Mouse (Mus musculus) MEL (cell line): ENCODE results near the gene Tbck. TPM values are rescaled to one million over a fixed set of nuclear protein-coding genes. Genes with fewer than 3 reads are reported as not detected.

Experiments
- DNase-seq: peaks from one replicate; pipeline ENCODE4 v3.0.0; 2011; ENCODE audit warnings: low read depth, low spot score
- H3K27ac ChIP-seq: 2 replicates; pipeline ENCODE4 v1.5.1; 2012; ENCODE audit warnings: low read depth, mild to moderate bottlenecking, control low read depth, low read length, moderate library complexity; ENCODE audit not compliant: control insufficient read depth
- H3K27me3 ChIP-seq, 2 experiments: fragments of 150-350 bp in 1 of 2; sonication (generic) in 1 of 2; 2 replicates each; pipeline ENCODE4 v1.6.1; 2012; ENCODE audit warnings: low read length in 2 of 2, mild to moderate bottlenecking in 2 of 2, improper control_type of control experiment in 1 of 2, moderate library complexity in 1 of 2; ENCODE audit not compliant: insufficient read depth in 2 of 2, control insufficient read depth in 1 of 2
- H3K36me3 ChIP-seq, 2 experiments: 2 replicates each; pipeline ENCODE4 v1.6.1; 2012 to 2014; ENCODE audit warnings: low read length in 2 of 2, improper control_type of control experiment in 1 of 2, inconsistent platforms in 1 of 2, mild to moderate bottlenecking in 1 of 2; ENCODE audit not compliant: insufficient read depth in 2 of 2, control insufficient read depth in 1 of 2
- H3K4me1 ChIP-seq, 2 experiments: fragments of 150-350 bp in 1 of 2; sonication (generic) in 1 of 2; 2 replicates each; pipeline ENCODE4 v1.6.1; 2012; ENCODE audit warnings: low read length in 2 of 2, improper control_type of control experiment in 1 of 2, mild to moderate bottlenecking in 1 of 2; ENCODE audit not compliant: insufficient read depth in 2 of 2, control insufficient read depth in 1 of 2
- H3K4me3 ChIP-seq, 2 experiments: fragments of 150-350 bp in 1 of 2; sonication (generic) in 1 of 2; 2 replicates each; pipeline ENCODE4 v1.5.1; 2012; ENCODE audit warnings: low read depth in 2 of 2, low read length in 2 of 2, mild to moderate bottlenecking in 2 of 2, moderate library complexity in 2 of 2, control low read depth in 1 of 2, improper control_type of control experiment in 1 of 2; ENCODE audit not compliant: control insufficient read depth in 1 of 2, insufficient read depth in 1 of 2
- H3K79me2 ChIP-seq: 2 replicates; pipeline ENCODE4 v1.6.1; 2012; ENCODE audit warnings: mild to moderate bottlenecking, low read length, moderate library complexity; ENCODE audit not compliant: control insufficient read depth, poor library complexity, insufficient read depth
- H3K9ac ChIP-seq: 2 replicates; pipeline ENCODE4 v1.6.1; 2012; ENCODE audit warnings: low read depth, mild to moderate bottlenecking, control low read depth, low read length, moderate library complexity; ENCODE audit not compliant: control insufficient read depth, poor library complexity, severe bottlenecking
- H3K9me3 ChIP-seq: fragments of 150-350 bp; sonication (generic); replicated peaks from 2 replicates; pipeline ENCODE4 v1.6.1; 2012; ENCODE audit warnings: mild to moderate bottlenecking, low read length, improper control_type of control experiment, moderate library complexity; ENCODE audit not compliant: insufficient read depth
- BHLHE40 ChIP-seq: IDR thresholded peaks from 2 replicates; pipeline ENCODE4 v1.6.1; 2012; ENCODE audit warnings: low read depth, mild to moderate bottlenecking, inconsistent platforms, low read length, improper control_type of control experiment, borderline replicate concordance
- CHD1 ChIP-seq: IDR thresholded peaks from 2 replicates; pipeline ENCODE4 v1.6.1; 2012; ENCODE audit warnings: low read depth, mild to moderate bottlenecking, inconsistent platforms, low read length, improper control_type of control experiment
- CHD2 ChIP-seq: IDR thresholded peaks from 2 replicates; pipeline ENCODE4 v1.6.1; 2011; ENCODE audit warnings: low read length, improper control_type of control experiment
- CTCF ChIP-seq, 3 experiments: IDR thresholded peaks in 2 of 3; conservative IDR thresholded peaks in 1 of 3; 2 replicates each; pipeline ENCODE4 v1.5.1; 2011 to 2012; ENCODE audit warnings: low read length in 3 of 3, low read depth in 2 of 3, mild to moderate bottlenecking in 2 of 3, improper control_type of control experiment in 1 of 3, inconsistent platforms in 1 of 3, mixed read lengths in 1 of 3, moderate library complexity in 1 of 3; ENCODE audit not compliant: control insufficient read depth in 1 of 3, insufficient read depth in 1 of 3, poor library complexity in 1 of 3, severe bottlenecking in 1 of 3
- E2F4 ChIP-seq: IDR thresholded peaks from 2 replicates; pipeline ENCODE4 v1.6.1; 2011; ENCODE audit warnings: low read depth, low read length, improper control_type of control experiment, borderline replicate concordance
- ELF1 ChIP-seq: IDR thresholded peaks from 2 replicates; pipeline ENCODE4 v1.6.1; 2014; ENCODE audit warnings: low read depth, mild to moderate bottlenecking, inconsistent platforms, low read length, improper control_type of control experiment, moderate library complexity
- ETS1 ChIP-seq: IDR thresholded peaks from 2 replicates; pipeline ENCODE4 v1.6.1; 2012; ENCODE audit warnings: low read depth, mild to moderate bottlenecking, inconsistent platforms, low read length, improper control_type of control experiment, moderate library complexity
- HCFC1 ChIP-seq: IDR thresholded peaks from 2 replicates; pipeline ENCODE4 v1.6.1; 2012; ENCODE audit warnings: low read depth, mild to moderate bottlenecking, inconsistent platforms, low read length, improper control_type of control experiment, moderate library complexity
- KAT2A ChIP-seq: conservative IDR thresholded peaks from 2 replicates; pipeline ENCODE4 v1.6.1; 2012; ENCODE audit warnings: low read depth, low read length, improper control_type of control experiment, inconsistent platforms
- MAFK ChIP-seq: IDR thresholded peaks from 2 replicates; pipeline ENCODE4 v1.6.1; 2011; ENCODE audit warnings: low read depth, mild to moderate bottlenecking, low read length, improper control_type of control experiment, borderline replicate concordance
- MAX ChIP-seq: IDR thresholded peaks from 2 replicates; pipeline ENCODE4 v1.6.1; 2011; ENCODE audit warnings: low read length, improper control_type of control experiment
- MAZ ChIP-seq: IDR thresholded peaks from 2 replicates; pipeline ENCODE4 v1.6.1; 2012; ENCODE audit warnings: low read depth, mild to moderate bottlenecking, inconsistent platforms, low read length, improper control_type of control experiment
- MXI1 ChIP-seq: IDR thresholded peaks from 2 replicates; pipeline ENCODE4 v1.6.1; 2011; ENCODE audit warnings: mild to moderate bottlenecking, low read depth, low read length, improper control_type of control experiment
- MYC ChIP-seq: IDR thresholded peaks from 2 replicates; pipeline ENCODE4 v1.6.1; 2011; ENCODE audit warnings: low read depth, mild to moderate bottlenecking, low read length, improper control_type of control experiment, moderate library complexity
- NELFE ChIP-seq: IDR thresholded peaks from 2 replicates; pipeline ENCODE4 v1.6.1; 2011; ENCODE audit warnings: low read depth, low read length, improper control_type of control experiment
- NRF1 ChIP-seq: IDR thresholded peaks from 2 replicates; pipeline ENCODE4 v1.6.1; 2014; ENCODE audit warnings: low read depth, mild to moderate bottlenecking, inconsistent platforms, low read length, improper control_type of control experiment, moderate library complexity; ENCODE audit not compliant: poor library complexity, insufficient read depth, severe bottlenecking
- SIN3A ChIP-seq: IDR thresholded peaks from 2 replicates; pipeline ENCODE4 v1.6.1; 2012; ENCODE audit warnings: low read length, improper control_type of control experiment, inconsistent platforms
- TAL1 ChIP-seq: IDR thresholded peaks from 2 replicates; pipeline ENCODE4 v1.6.1; 2012; ENCODE audit warnings: mild to moderate bottlenecking, inconsistent platforms, low read length, moderate library complexity, mixed read lengths
- USF2 ChIP-seq, 2 experiments: IDR thresholded peaks; 2 replicates each; pipeline ENCODE4 v1.6.1; 2011 to 2012; ENCODE audit warnings: improper control_type of control experiment in 2 of 2, low read length in 2 of 2, borderline replicate concordance in 1 of 2, inconsistent platforms in 1 of 2, low read depth in 1 of 2, mild to moderate bottlenecking in 1 of 2; ENCODE audit not compliant: insufficient read depth in 1 of 2
- ZKSCAN1 ChIP-seq: IDR thresholded peaks from 2 replicates; pipeline ENCODE4 v1.6.1; 2012; ENCODE audit warnings: low read depth, mild to moderate bottlenecking, inconsistent platforms, low read length, improper control_type of control experiment, moderate library complexity
- polyA plus RNA-seq, 2 experiments: library from polyadenylated mRNA; stranded (reverse) in 1 of 2; unstranded in 1 of 2; fragments of >175 nt in 1 of 2; fragments of >200 nt in 1 of 2; gene quantifications; 2 replicates each; pipeline versions ENCODE4 v1.2.1 to v1.2.4; 2012; ENCODE audit warnings: low replicate concordance in 2 of 2, low read depth in 1 of 2; ENCODE audit not compliant: insufficient read length in 2 of 2, insufficient read depth in 1 of 2, missing spikeins in 1 of 2
- total RNA-seq: library from RNA; depleted of rRNA; stranded (reverse); fragments of 300-350 nt; gene quantifications from 2 replicates; pipeline ENCODE4 v1.2.3, GENCODE M21; 2012

Gene Tbck
- total and polyA plus RNA-seq, 3 experiments = 4.6 to 7.5 TPM; not detected in 1

DNA sequence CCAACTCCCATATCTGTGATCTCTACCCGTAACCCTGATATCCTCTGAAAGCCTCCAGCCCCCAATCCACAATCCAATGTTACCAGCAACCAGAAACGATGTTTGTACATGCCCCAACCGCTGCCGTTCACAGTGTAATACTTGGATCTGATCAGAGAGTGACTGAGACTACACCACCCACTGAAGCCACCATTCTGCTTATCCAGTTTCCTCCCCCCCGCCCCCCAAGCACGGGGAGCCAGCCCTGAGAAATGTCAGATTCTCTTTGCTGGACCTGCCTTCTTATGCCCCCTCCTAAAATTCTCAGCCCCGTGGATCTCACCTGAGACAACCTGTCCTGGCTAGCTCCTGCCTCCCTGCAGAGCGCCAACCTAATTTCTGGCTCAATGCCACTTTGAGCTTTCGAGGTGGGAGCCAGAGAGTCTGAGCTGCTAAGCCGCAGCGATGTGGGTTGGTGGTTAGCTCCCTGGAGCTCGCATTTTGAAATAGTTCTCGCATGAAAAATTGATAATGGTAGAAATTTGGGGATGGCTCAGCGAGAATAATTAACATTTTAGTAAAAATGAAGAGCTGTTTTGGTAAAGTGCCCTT lies 180.5 kb downstream of the Tbck start:
- peaks cover 0 to 5% of the 10 kb centered on the region in 2 experiments; a peak in 2 of 4 replicates for H3K36me3 ChIP-seq
- H3K79me2 ChIP-seq = no peaks in the 10 kb centered on the region
- DNase-seq = peak; percentile 62
- H3K4me1 ChIP-seq = peaks cover 6 to 21% of the 10 kb centered on the region in 2 experiments
- H3K27me3 ChIP-seq = no peaks in the 10 kb centered on the region; a peak in 1 of 4 replicates
- peak overlapping the region; percentile 41 to 43 for H3K4me3 ChIP-seq
- no peaks in the 10 kb centered on the region for H3K9me3 ChIP-seq
- no peak overlapping the region for H3K9ac ChIP-seq
- TF ChIP-seq ETS1 = no peak
- TF ChIP-seq SIN3A = no peak
- no peak for TF ChIP-seq USF2 (IDR thresholded peaks at IDR 0.05; ENCODE audit: borderline replicate concordance in 1 of 2, insufficient read depth in 1 of 2, low read depth in 1 of 2, low read length in 2 of 2)
- no peak for TF ChIP-seq CHD2
- no peak for TF ChIP-seq MAFK
- TF ChIP-seq, all 39 proteins: peak for 0
- no peak overlapping the region for H3K27ac ChIP-seq

DNA sequence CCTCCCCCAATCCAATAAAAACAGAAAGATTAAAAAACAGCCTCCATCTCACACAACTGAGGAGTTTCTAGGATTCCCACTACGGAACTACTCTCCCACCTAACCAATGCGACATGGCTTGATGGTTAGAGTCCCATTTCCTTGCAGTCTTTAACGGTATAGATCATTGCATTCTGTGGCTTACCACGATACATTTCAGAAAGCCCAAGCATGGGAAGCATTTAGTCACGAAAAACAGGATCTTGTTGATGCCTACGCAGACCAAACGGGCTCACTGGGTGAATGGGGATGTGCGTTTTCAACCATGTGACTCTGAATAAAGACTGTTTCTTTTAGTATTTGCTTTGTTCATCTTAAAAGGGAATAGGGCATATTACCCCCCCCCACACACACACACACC lies 181.0 kb downstream of the Tbck start:
- TF ChIP-seq MAZ (no peak), ZKSCAN1 (no peak), MAX (no peak), CHD2 (no peak), HCFC1 (no peak), MXI1 (no peak), MYC (no peak), KAT2A (no peak), CTCF (IDR thresholded peaks at IDR 0.05 in 2 of 3, conservative IDR thresholded peaks at IDR 0.05 in 1 of 3; ENCODE audit: control insufficient read depth in 1 of 3, insufficient read depth in 1 of 3, low read depth in 2 of 3, low read length in 3 of 3, poor library complexity in 1 of 3, severe bottlenecking in 1 of 3) (no peak), E2F4 (no peak), BHLHE40 (no peak), ELF1 (no peak), ETS1 (no peak), NELFE (no peak), TAL1 (no peak), NRF1 (no peak), CHD1 (no peak)
- Histone ChIP-seq H3K27ac (no peak overlapping the region), H3K9ac (no peak overlapping the region), H3K27me3 (no peaks in the 10 kb centered on the region; a peak in 1 of 4 replicates), H3K79me2 (no peaks in the 10 kb centered on the region), H3K4me1 (peaks cover 6 to 19% of the 10 kb centered on the region in 2 experiments), H3K9me3 (no peaks in the 10 kb centered on the region), H3K4me3 (peak overlapping the region; percentile 23 to 43; a peak in 3 of 4 replicates), H3K36me3 (peaks cover 0 to 3% of the 10 kb centered on the region in 2 experiments; a peak in 2 of 4 replicates)
- DNase-seq = peak; percentile 24
